Mouse (Mus musculus): ENCODE measurements around the gene Mrpl53.

DNA sequence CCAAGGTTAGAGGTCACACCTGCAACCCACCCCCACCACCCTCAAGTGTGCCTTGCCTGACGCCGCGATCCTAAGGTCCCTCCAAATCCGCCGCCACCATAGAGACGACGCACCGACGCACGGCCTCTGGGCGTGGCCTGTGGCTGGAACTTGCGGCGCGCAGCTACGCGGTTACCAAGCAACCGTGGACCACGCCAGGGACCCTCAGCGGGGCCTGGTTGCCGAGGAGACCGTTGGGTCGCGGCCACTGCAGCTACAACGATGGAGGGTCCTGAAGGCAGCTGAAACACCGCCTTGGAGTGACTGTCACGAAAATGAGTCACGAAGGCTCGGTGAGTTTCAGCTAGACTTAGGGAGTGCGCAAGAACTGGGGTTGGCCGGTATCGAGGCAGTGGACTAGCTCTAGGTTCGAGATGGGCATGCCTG lies 47.4 kb downstream of the Mrpl53 start, which contains the start of the genes Wdr54 and 1700003E16Rik:
- TF ChIP-seq CTCF (IDR thresholded peaks at IDR 0.05; ENCODE audit: low read depth, low read length) (no peak), POLR2AphosphoS5 (IDR thresholded peaks at IDR 0.05; ENCODE audit: insufficient replicate concordance, low read depth, low read length) (no peak)
